Mouse (Mus musculus) retina, postnatal 1 day (tissue): ENCODE measurements around the gene Gm17087.

Source experiments
- DNase-seq: peaks from one replicate; pipeline ENCODE4 v3.0.0-alpha.2; 2012

Gm17087 gene

DNA sequence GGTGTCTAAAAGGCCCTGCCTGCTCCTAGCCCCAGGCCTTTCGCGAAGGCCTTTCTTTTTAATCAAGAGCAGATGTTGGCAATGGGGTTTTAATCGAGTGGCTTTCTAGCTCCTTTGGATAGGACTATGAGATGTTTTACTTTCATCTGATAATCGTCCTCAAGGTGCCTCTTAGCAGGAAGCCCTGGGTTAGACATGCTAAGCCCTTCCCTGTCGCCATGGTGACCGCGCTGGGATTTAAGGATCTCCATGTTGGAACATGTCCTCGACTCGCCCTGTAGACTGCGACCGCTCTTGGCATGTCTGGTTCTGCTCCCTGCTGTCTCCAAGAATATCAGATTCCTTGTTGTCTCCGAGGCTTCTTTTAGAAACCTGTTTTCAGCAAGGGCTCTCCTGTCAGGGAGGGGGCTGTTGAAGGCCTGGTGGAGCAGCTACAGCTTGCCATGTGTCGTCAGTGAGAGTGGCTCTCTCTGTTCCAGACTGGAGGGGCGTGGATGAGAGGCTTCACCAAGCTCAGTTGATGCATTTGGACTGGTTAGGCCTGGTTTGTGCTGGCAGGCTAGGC is 24.7 kb downstream of the Gm17087 start:
- no peak for DNase-seq

DNA sequence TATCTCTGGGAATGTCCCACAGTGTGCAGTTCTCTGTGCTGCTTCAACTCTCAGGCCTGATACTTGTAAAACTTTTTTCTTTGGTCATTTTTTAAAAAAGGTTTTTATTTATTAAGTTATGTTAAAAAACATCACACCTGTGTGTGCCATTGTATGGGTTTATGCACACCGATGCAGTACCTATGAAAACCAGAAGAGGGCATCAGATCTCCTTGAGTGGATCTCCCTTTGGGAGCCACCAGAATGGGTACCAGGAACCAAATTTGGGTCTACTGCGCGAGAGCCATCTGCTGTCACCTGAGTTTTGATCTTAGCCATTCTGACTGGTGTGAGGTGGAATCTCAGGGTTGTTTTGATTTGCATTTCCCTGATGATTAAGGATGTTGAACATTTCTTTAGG is 28.6 kb downstream of the Gm17087 start:
- DNase-seq = peak; percentile 23

DNA sequence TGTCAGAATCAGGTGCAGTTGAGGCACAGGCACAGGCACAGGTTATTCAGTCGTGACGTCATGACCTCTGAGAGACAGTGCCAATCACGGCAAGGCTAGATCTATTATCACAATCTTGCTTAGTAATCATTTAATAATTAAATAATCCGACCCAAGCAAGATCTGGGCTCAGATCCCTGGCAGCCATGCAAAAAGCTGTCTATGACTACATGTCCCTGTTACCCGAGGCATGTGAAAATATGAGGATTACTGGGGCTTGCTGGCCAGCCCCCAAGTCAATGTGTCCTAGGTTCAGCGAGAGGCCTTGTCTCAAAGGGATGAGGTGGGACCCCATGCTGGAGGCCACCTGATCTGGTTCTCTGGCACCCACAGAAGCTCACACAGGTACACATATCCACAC is 30.2 kb downstream of the Gm17087 start:
- DNase-seq = no peak

DNA sequence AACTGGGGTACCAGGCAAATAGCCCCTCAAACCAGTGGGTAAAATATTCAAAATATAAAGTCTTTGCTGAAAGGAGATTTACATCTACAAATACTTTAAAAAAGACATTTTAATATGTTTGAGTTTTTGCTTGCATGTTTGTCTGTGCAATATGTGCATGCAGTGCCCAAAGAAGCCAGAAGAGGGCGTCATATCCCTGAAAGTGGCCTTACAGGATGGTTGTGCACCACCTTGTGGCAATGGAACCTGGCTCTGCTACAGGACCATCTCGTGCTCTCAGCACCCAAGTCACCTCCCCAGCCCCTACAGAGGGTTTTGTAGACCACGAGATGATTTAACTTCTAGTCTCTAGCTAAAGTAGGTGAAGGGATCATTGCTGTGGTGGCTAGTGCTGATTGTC is 32.9 kb downstream of the Gm17087 start:
- no peak for DNase-seq

DNA sequence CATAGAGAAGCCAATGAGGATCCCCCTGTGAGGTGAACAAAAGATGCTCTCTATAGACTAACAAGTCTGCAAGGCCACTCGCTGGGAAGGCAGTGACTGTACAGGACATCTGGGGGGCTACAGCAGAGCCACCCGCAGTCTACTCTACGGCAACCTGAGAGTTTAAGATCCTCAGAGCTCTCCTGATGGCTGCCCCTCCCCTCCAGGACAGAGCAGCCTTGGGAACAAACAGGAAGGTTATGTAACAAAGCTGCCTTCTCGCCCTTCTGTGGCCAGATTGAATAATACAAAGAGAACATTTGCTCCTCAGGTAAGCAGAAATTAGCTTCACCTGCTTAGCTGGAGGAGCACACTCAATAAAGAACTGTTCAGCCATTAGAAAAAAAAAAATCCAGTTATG is 34.1 kb downstream of the Gm17087 start:
- DNase-seq = no peak

DNA sequence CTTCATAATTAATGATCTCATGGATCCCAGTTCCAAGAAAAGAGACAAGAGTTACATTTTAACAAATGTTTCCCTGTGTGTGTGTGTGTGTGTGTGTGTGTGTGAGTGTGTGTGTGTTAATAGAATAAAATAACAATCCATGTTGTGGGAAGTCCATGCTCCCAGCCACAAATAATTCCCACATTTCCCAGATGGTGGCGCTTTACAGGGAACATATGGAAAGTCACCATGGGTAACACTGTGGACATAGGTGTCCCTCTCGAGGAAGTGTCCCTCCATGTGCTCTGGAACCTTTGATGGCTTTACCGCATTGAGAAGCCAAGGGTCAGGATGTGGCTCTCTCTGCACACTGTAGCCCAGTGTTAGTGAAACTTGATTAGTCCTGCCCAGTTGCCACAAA is 38.1 kb downstream of the Gm17087 start:
- DNase-seq = no peak

DNA sequence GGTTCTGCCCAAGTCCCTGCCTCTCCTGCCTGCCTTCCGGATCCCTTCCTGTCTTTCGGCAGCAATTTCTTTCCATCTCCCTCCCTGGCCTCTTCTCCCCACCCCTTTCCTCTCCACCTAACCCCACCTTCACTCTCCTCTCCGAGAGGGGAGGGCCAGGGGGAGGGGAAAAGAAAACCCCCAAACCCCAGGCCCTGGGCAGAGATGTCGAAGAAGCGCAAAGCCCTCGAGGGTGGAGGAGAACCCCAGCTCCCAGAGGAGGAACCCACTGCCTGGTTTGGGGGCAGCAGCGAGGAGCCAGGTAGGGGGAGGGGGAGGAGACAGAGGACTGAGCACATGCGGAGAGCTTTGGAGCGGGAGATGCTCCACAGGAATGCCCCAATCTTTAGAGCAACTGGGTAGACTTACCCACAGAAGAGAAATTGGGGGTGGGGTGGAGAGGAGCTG is 39.9 kb downstream of the Gm17087 start:
- DNase-seq = peak; percentile 28

DNA sequence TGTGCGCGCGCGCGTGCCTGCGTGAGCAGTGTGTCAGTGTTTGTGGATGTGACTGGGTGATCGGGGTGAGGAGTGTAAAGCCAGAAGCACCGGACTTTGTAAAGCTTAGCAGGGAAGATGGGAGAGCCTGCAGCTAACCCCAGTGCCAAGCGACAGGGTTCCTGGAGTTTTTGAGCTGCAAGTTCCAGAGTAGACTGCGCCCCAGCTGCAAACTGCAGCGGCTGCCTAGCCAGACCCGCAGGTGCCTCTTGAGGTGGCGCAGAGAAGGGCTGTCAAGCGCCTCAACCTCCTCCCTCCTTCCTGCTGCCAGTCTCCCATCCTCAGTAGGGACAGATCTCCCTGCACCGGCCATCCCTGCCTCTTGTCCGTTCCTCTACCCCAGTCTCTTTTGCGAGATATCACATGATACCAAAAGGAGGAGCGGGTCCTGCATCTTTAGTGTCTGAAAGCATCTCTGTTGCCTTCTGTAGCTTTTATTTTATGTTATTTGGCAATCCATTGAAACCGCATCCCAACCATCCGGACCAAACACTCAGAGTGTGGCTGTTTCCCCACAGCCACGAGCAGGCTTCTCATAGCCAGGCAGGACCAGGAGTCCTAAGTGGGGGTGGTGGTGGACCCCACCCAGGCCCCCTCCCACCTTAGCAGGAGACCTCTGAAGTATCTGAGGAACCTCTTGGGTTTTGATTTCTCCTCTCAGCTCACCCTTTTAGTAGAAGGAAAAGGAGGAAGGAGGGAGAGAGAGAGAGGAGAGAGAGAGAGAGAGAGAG is 40.6 kb downstream of the Gm17087 start:
- peak; percentile 59 for DNase-seq

DNA sequence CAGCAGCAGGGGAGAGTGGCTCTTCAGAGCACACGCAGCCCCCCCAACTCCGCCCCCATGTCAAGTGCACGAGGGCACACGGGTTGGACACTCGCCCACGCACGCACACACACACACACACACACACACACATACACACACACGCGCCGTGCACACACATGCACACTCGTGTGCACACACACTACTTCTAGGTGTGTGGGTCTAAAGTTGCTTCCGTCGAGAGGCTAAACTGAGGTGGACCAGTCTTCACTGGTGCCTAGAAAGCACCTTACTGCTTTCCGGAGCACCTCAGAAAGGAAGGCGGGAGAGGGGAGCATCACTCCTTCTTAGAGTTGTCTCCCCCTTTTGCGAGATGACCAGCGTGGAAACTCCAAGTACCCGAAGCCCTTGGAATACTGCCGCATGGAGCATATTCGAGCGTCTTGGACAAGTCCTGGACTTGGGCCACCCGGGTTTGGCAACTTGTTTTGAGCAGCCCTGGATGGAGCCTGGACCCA is 41.5 kb downstream of the Gm17087 start, which contains the start of gene Pde10a:
Gene Pde10a, plus strand, starts transcription at position 148 of the 497 bp plus-strand sequence.
- DNase-seq = no peak

DNA sequence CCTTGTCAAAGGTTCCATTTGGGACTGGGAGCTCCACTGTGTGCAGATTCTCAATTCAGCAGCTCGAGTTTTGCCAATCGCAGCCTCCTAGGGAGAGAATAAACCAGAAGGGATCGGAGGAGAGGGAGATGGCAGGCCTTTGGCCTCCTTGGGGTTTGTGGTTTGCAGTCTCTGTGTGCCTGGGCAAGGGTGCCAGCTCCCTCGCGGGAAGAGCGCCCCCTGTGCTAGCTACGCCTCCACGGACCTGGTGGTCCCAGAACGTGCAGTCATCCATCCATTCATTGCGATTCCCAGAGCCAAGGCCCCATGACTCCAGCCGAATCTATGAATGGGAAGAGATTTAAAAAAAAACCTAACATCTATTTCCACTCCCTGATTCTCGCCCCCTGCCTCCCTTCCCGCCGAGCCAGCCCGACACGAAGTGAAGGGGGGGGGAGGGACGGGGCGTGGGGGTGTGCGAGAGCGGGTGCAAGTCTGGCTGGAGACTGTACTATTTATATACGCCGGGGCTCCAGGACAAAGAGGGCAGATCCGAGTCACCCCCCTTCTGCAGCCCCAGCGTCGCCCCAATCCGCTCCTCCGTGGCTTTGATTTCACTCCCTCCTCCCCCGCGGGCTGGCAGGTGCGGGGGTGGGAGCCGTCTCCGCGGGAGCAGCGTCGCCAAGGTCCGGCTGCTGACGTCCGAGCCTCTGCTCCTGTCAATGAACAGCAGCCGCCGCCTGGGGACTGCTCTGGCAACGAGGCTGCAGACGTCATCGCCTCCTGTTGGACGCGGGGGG is 42.2 kb downstream of the Gm17087 start:
- peak; percentile 94 for DNase-seq

DNA sequence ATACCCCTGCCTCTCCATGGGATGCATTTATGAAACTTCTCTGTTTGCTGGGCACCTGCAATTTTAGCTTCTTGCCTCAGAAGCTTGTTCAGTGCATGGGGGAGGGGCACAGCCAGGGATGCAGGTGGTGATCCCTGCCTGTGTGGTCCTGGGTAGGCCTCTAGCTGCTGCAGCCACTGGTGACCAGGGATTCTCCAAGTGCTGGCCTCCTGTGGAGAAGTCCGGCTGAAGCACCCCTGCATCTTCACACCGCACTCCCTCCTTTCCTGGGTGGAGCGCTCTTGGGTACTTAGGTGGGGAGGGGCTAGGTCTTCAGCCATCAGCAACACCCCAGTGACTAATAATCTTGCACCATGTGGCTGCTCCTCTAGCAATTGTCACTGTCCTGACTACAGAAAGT is 42.8 kb downstream of the Gm17087 start:
- DNase-seq = no peak

DNA sequence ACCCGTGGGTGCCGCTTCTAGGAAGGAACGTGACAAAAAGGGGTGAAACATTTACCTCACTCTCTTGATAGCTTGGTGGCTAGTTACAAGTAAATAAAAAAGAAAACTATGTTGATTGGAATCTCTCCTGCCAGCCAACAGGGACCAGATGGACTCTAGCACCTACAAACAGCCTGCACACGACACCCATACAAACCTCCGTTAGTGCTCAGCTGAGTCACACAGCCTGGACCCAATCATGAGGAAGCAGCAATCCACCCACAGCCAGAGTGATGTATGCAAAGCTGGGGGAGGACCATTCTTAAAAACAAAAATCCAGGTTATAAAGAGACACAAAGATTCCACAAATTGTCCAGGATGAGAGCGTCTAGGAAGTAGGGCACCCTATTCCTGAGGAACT is 50.7 kb downstream of the Gm17087 start:
- no peak for DNase-seq
